Mouse (Mus musculus) midbrain, embryonic 16.5 days (tissue): Measurements from ENCODE around the gene Kcnma1. TPM values are rescaled to one million over a fixed set of nuclear protein-coding genes. Genes with fewer than 3 reads are reported as not detected.

ENCODE experiments used
- ATAC-seq: fragments of 200-750 bp; cut with Nextera tagmentation; 2 replicates; pipeline ENCODE4 v1.8.0; 2017; ENCODE audit warnings: moderate TSS enrichment
- H3K27ac ChIP-seq: fragments of 300-500 bp; sonication (generic); 2 replicates; pipeline ENCODE4 v1.5.1; 2014; ENCODE audit warnings: mild to moderate bottlenecking, low read length, mixed read lengths
- H3K27me3 ChIP-seq: fragments of 300-500 bp; sonication (generic); 2 replicates; pipeline ENCODE4 v1.6.1; 2014; ENCODE audit warnings: low read depth, low read length, mixed read lengths; ENCODE audit not compliant: control insufficient read depth, insufficient read depth
- H3K36me3 ChIP-seq: fragments of 300-500 bp; sonication (generic); 2 replicates; pipeline ENCODE4 v1.6.1; 2014; ENCODE audit warnings: mild to moderate bottlenecking, low read length, moderate library complexity, mixed read lengths; ENCODE audit not compliant: control insufficient read depth, insufficient read depth
- H3K4me1 ChIP-seq: fragments of 300-500 bp; sonication (generic); 2 replicates; pipeline ENCODE4 v1.6.1; 2014; ENCODE audit warnings: mild to moderate bottlenecking, low read length, mixed read lengths; ENCODE audit not compliant: control insufficient read depth, insufficient read depth
- H3K4me2 ChIP-seq: fragments of 300-500 bp; sonication (generic); 2 replicates; pipeline ENCODE4 v1.6.1; 2014; ENCODE audit warnings: mild to moderate bottlenecking, low read length, mixed read lengths
- H3K4me3 ChIP-seq: fragments of 300-500 bp; sonication (generic); 2 replicates; pipeline ENCODE4 v1.5.1; 2014; ENCODE audit warnings: low read depth, mild to moderate bottlenecking, low read length, moderate library complexity, mixed read lengths
- H3K9ac ChIP-seq: fragments of 300-500 bp; sonication (generic); 2 replicates; pipeline ENCODE4 v1.6.1; 2014; ENCODE audit warnings: low read depth, low read length, mixed read lengths
- H3K9me3 ChIP-seq: fragments of 300-500 bp; sonication (generic); replicated peaks from 2 replicates; pipeline ENCODE4 v1.6.1; 2014; ENCODE audit warnings: mild to moderate bottlenecking, low read length, mixed read lengths; ENCODE audit not compliant: control insufficient read depth, poor library complexity, severe bottlenecking
- WGBS: fragments of 180-500 bp; shearing (Covaris S2); extraction: QIAGEN DNeasy Blood & Tissue Kit; methylation state at CpG from one replicate; pipeline ENCODE4 v1.1.7; 2014; 5-methylcytosine and 5-hydroxymethylcytosine counted together
- polyA plus RNA-seq: library from polyadenylated mRNA; unstranded; fragments of >200 nt; fragmentation: Nextera tagmentation; extraction: Ambion mirVana; gene quantifications from 2 replicates; pipeline ENCODE4 v1.2.1, GENCODE M21; 2015

Kcnma1 gene
- polyA plus RNA-seq, 1 experiment from 2014 or later, result 18.4 TPM

DNA sequence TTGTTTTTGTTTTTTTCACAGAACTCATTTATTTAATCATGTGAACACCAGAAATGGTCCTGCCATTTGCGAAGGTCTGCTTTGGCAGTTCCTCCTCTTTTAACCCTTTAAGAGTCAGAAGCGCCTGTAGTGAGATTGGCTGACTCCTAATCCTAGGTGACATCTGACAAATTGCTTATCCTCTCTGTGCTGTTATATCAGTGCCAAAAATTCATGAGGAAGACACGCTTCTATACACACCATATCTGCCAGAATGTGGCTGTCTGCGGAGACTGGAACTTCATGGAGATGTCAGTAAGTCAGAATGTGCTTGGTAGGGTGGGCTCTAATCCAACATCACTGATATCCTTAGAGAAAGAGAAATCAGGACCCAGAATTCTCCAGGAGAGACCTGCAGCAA, 157.3 kb downstream of the Kcnma1 start:
- 85% methylated on average over 4 of the region's 4 CpGs for WGBS
- Histone ChIP-seq H3K4me3 (no peak overlapping the region), H3K36me3 (no peaks in the 10 kb centered on the region), H3K27ac (no peak overlapping the region), H3K4me1 (no peaks in the 10 kb centered on the region), H3K27me3 (no peaks in the 10 kb centered on the region), H3K9me3 (no peaks in the 10 kb centered on the region), H3K9ac (no peak overlapping the region), H3K4me2 (no peak overlapping the region)
- ATAC-seq, result no peak

DNA sequence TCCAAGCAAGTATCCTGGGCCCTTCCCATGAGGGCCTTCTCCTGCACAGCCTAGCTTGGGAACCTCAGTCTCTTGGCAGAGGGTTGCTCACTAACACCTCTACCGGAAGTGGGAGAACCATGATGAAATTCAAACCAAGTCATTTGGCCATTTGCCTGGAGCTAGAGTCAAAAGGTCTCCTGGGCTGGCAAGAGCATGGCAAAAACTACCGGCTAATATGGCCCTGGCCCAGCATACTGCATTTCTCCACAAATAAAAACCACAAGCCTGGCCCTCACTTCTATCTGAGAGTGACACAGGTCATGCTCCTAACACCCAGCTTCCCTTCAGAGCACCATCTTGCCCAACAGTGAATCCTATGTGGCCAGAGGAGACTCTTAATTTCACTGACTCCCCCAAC, 159.3 kb downstream of the Kcnma1 start:
- Histone ChIP-seq H3K4me3 (no peak overlapping the region), H3K27me3 (no peaks in the 10 kb centered on the region), H3K27ac (no peak overlapping the region), H3K9ac (no peak overlapping the region), H3K4me1 (no peaks in the 10 kb centered on the region), H3K4me2 (no peak overlapping the region), H3K36me3 (no peaks in the 10 kb centered on the region), H3K9me3 (no peaks in the 10 kb centered on the region)
- WGBS, result 82% methylated on average over 2 of the region's 2 CpGs
- no peak for ATAC-seq

DNA sequence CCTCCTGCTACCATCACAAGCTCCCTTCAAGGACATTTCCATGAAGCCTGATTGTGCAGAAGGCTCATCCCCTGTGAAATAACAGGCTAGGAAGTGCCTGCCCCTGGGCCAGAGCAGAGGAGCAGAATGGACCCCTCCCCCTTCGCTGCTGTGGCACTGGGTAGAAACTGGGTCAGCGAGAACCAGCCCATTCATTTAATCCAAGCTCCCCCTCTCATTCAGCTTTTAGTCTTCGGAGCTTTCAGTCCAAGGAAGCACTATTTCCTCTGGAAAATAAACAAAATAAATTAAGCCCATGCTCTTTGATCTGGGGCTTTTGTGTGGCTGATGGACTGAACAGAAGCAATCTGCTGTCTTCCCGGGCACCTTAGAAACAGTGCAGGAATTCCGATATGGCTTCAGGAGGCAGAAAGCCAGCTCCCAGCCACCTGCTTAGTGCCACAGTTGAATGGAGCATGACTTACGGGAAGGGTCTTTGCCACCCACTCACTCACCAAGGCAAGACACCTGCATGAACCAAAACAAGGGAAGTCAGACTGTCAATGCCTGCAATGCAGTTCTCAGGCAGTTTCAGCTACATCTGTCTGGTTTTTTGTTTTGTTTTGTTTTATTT, 165.7 kb downstream of the Kcnma1 start:
- WGBS, result 9% methylated on average over 6 of the region's 6 CpGs
- no peak overlapping the region for H3K4me3 ChIP-seq
- peak; percentile 68 for ATAC-seq

DNA sequence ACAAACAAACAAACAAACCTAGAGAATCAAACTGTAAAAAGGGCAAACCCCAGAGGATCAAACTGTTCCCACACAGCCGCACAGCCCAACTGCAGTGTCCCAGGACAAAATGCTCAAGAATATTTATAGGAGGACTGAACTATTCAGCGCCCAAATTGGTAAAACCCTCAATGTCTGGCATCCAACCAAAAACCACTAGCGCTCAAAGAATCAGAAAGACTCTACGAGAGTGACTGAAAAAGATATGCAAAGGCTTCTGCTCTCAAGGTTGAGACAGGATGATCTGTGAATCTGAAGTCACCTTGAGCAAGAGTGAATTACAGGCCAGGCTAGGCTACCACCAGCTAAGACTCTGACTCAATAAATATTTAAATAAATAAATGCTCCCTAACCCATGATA, 167.6 kb downstream of the Kcnma1 start:
- ATAC-seq, result no peak
- H3K9ac ChIP-seq, result no peak overlapping the region
- H3K9me3 ChIP-seq, result no peaks in the 10 kb centered on the region
- H3K4me3 ChIP-seq, result no peak overlapping the region
- no peaks in the 10 kb centered on the region for H3K27me3 ChIP-seq
- H3K4me1 ChIP-seq, result peaks cover 15% of the 10 kb centered on the region
- H3K27ac ChIP-seq, result no peak overlapping the region
- no peak overlapping the region for H3K4me2 ChIP-seq
- H3K36me3 ChIP-seq, result no peaks in the 10 kb centered on the region
- WGBS, result 88% methylated on average over 4 of the region's 4 CpGs

More for the DNA sequence above, 165.7 kb downstream of the Kcnma1 start:
- H3K9me3 ChIP-seq, result no peaks in the 10 kb centered on the region
- no peak overlapping the region for H3K9ac ChIP-seq
- no peaks in the 10 kb centered on the region for H3K27me3 ChIP-seq
- peaks cover 15% of the 10 kb centered on the region for H3K4me1 ChIP-seq
- H3K4me2 ChIP-seq, result 0 out of 2 replicates have a peak overlapping the region, but pooled peaks have one; percentile 3
- no peaks in the 10 kb centered on the region for H3K36me3 ChIP-seq
- peak overlapping the region; percentile 60 for H3K27ac ChIP-seq

DNA sequence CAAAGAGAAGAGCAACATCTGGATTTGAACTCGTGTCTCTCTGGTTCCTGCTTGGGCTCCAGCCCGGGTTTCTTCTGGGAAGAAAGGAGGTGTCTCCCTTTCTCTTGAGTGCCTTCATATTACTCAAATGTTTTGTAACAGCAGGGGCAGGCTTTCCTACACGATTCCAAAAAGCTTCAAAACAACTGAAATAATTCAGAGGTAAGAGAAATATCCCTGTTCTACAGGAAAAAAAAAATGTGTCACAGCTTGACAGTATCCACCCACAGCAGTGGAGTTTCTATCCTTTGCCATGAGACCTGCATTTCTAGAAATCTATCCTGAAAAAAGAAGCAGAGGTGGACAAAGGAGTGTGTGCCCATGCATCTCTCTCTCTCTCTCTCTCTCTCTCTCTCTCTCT, 172.3 kb downstream of the Kcnma1 start:
- WGBS, result 82% methylated on average over 3 of the region's 3 CpGs
- ATAC-seq, result no peak
- H3K27me3 ChIP-seq, result no peaks in the 10 kb centered on the region

DNA sequence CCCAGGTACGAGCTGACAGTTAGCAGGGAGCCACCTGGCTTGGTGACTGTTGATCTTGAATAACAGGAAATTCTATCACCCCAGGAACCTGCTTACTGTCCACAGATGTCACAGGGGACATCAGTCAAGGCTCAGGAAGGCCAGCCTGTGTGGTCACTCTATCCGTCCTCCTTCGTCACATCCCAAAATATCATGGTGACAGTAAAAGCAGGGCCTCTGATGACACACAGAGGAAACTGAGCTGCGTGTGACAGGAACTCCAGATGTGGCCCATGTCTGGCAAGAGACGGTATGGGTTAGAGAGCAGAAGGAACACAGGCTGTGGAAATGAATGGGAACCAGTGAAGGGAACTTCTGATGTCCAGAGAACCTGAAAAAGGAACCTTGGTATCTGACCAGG, 174.7 kb downstream of the Kcnma1 start:
- H3K9me3 ChIP-seq, result no peaks in the 10 kb centered on the region
- peaks cover 11% of the 10 kb centered on the region; the same call in 1 of the 2 replicates for H3K4me1 ChIP-seq
- H3K27me3 ChIP-seq, result no peaks in the 10 kb centered on the region
- H3K9ac ChIP-seq, result no peak overlapping the region
- no peaks in the 10 kb centered on the region for H3K36me3 ChIP-seq
- no peak overlapping the region for H3K4me3 ChIP-seq
- ATAC-seq, result no peak
- H3K4me2 ChIP-seq, result no peak overlapping the region
- H3K27ac ChIP-seq, result no peak overlapping the region
- 84% methylated on average over 5 of the region's 5 CpGs for WGBS

More for the DNA sequence above, 172.3 kb downstream of the Kcnma1 start:
- Histone ChIP-seq H3K27ac (no peak overlapping the region), H3K4me2 (no peak overlapping the region), H3K9ac (no peak overlapping the region), H3K9me3 (no peaks in the 10 kb centered on the region), H3K36me3 (no peaks in the 10 kb centered on the region), H3K4me1 (no peaks in the 10 kb centered on the region), H3K4me3 (no peak overlapping the region)

DNA sequence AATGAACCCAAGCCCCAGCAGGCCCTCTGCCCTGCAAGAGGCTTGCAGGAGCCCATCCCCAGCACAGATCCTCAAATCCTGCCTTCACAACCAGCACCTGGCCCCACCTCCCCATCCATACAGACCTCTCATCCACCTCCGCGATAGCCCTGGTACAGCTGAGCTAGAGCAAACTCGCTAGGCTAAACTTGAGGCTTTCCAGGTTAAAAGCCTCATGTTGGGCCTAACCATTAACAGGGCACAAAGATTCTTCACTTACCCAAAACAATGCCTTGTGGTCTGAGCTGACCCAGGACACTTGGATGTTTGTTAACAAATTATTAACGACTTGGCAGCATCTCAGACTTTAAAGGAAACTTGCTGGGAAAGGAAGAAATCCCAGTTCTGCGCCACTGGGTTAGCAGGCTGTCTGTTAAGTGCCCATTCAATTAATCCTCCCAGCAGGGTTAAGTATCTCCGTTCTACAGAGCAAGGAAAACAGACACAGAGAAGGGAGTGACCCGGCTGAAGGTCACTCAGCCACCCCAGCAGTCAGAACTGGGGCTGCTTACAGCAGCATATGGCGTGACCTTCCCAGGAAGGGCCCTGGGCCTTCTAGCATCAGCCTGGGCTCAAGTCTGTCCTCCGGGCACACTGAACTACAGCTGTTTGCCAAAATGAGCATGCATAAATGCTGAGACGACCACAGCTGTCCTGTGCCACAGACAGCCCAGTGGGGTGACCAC, 178.7 kb downstream of the Kcnma1 start:
- no peak for ATAC-seq
- no peak overlapping the region for H3K9ac ChIP-seq
- H3K36me3 ChIP-seq, result no peaks in the 10 kb centered on the region
- no peak overlapping the region for H3K27ac ChIP-seq
- peaks cover 14% of the 10 kb centered on the region; the same call in 1 of the 2 replicates for H3K4me1 ChIP-seq
- no peaks in the 10 kb centered on the region for H3K27me3 ChIP-seq
- H3K4me3 ChIP-seq, result no peak overlapping the region
- no peak overlapping the region for H3K4me2 ChIP-seq
- WGBS, result 20% methylated on average over 10 of the region's 10 CpGs
- no peaks in the 10 kb centered on the region for H3K9me3 ChIP-seq

DNA sequence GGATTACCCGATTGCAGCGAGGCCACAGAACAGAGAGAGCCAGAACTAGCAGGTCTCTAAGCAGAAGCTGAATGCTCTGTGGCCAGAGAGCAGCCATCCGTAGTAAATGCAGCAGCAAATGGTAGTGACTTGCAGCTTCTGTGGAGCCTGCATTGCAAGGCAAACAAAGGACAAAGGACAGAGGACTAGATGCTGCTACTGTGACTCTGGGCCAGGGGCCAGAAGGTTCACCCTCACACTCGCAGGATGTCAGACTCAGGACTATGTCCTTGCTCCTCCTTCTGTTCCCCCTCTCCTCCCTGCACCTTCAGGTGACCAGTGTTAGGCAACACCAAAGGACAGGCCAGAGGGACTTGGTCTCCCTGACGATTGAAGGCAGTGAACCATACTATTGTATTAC, 183.0 kb downstream of the Kcnma1 start:
- Histone ChIP-seq H3K9ac (no peak overlapping the region), H3K27me3 (no peaks in the 10 kb centered on the region), H3K27ac (peak overlapping the region; percentile 15; the same call in 1 of the 2 replicates), H3K36me3 (no peaks in the 10 kb centered on the region), H3K4me3 (no peak overlapping the region), H3K4me1 (peaks cover 16% of the 10 kb centered on the region; the same call in 1 of the 2 replicates), H3K9me3 (no peaks in the 10 kb centered on the region), H3K4me2 (no peak overlapping the region)
- 0 out of 2 replicates have a peak, but pooled peaks have one; percentile 39 for ATAC-seq
- 20% methylated on average over 5 of the region's 5 CpGs for WGBS

DNA sequence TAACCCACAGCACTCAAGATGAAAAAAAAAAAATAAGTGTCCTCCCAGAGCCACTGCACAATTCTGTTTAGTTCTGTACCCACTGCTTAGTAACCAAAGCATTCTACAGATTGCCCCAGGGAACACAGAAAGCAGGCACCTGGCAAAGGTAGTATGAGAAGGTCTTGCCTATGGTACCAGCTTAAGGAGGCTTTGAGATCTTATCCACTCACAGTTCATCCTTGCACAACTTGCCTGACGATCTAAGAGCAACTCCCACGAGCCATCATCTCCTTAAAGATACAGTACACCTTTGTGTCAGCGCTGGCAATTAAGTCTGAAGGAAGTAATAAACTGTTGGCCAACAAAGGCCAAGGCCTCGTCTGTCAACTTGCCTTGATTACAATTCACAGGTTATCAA, 184.0 kb downstream of the Kcnma1 start:
- H3K4me3 ChIP-seq, result no peak overlapping the region
- peaks cover 9% of the 10 kb centered on the region; the same call in 1 of the 2 replicates for H3K4me1 ChIP-seq
- no peak overlapping the region for H3K4me2 ChIP-seq
- WGBS, result 39% methylated on average over 4 of the region's 4 CpGs
- H3K9ac ChIP-seq, result no peak overlapping the region
- no peak for ATAC-seq
- no peaks in the 10 kb centered on the region for H3K36me3 ChIP-seq
- H3K27ac ChIP-seq, result no peak overlapping the region
- H3K9me3 ChIP-seq, result no peaks in the 10 kb centered on the region
- no peaks in the 10 kb centered on the region for H3K27me3 ChIP-seq
